ENCODE assay signal across 13 mouse cellular contexts in the genomic region with DNA sequence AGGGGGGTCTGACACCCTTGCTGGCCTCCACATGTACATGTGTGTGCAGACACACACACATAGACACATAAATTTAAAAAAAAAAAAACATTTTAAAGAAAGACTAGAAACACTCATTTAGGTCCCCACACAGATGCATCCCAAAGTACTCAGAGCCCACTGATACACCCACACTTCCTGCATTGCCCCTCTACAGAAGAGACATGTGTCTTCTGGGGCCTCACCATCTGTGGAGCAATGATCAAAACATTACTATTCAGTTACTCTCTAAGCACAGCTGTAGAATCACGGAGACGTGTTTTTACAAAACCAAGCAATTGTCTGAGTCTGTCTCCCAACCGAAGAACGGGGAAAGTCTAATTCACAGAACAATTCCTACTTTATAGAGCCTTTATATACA.
"Had no signal": no experiment of that assay in that cellular context is flagged by ENCODE, and none has a peak within 500 bp of the region (broad histone marks: within the 10 kb centered on the region; RNA-seq: fewer than 3 reads in every experiment).

No protein-coding gene starts in this region.

- H3K36me3 ChIP-seq: limb, embryonic 12.5 days; lung, embryonic 15.5 days; midbrain, embryonic 13.5 days; neural tube, embryonic 12.5 days had no signal

- H3K27me3 ChIP-seq: lung, embryonic 15.5 days; neural tube, embryonic 12.5 days had no signal

- H3K9ac ChIP-seq: limb, embryonic 12.5 days; lung, embryonic 15.5 days; midbrain, embryonic 13.5 days; neural tube, embryonic 12.5 days had no signal

- H3K4me2 ChIP-seq: limb, embryonic 12.5 days; lung, embryonic 15.5 days; midbrain, embryonic 13.5 days; neural tube, embryonic 12.5 days had no signal

- DNase-seq: kidney, adult 8-10 months; kidney, postnatal 36 days; layer of hippocampus, adult 9-11 months; layer of hippocampus, postnatal 36 days; lung, postnatal 14 days had no signal

- H3K4me3 ChIP-seq: limb, embryonic 12.5 days; lung, embryonic 15.5 days; midbrain, embryonic 13.5 days; neural tube, embryonic 12.5 days had no signal

- H3K27ac ChIP-seq: limb, embryonic 12.5 days; macrophage; midbrain, embryonic 13.5 days; neural tube, embryonic 12.5 days; stomach, postnatal 0 days had no signal

- H3K9me3 ChIP-seq: limb, embryonic 12.5 days; lung, embryonic 15.5 days; midbrain, embryonic 13.5 days; neural tube, embryonic 12.5 days had no signal

- ATAC-seq: inflammation-experienced regulatory T-cells, adult 6 months; intestine, postnatal 0 days; midbrain, embryonic 13.5 days had no signal
